Mouse (Mus musculus): ENCODE measurements around the gene Btbd3.

- TF ChIP-seq POLR2A (IDR thresholded peaks at IDR 0.05; ENCODE audit: borderline replicate concordance, extremely low read depth, low read depth, low read length) (no peak), CTCF (IDR thresholded peaks at IDR 0.05; ENCODE audit: insufficient read depth, low read length) (no peak)
Observed at GRCm38 (mm10) chr2:138405753-138406528, 149.6 kb downstream of the Btbd3 start.
